Mouse (Mus musculus) liver, embryonic 11.5 days (tissue): ENCODE data around the gene Tmem108. TPM values are rescaled to one million over a fixed set of nuclear protein-coding genes. Genes with fewer than 3 reads are reported as not detected.

Experiments used
- ATAC-seq: fragments of 200-750 bp; cut with Nextera tagmentation; replicated peaks from 2 replicates; pipeline ENCODE4 v1.8.0; 2017; ENCODE audit warnings: moderate number of reproducible peaks, mild to moderate bottlenecking, moderate TSS enrichment, moderate library complexity; ENCODE audit not compliant: low FRiP score
- DNase-seq: peaks from one replicate; pipeline ENCODE4 v3.0.0-alpha.2; 2017; ENCODE audit warnings: low spot score
- H3K27ac ChIP-seq: fragments of 300-500 bp; sonication (generic); 2 replicates; pipeline ENCODE4 v1.5.1; 2014; ENCODE audit warnings: mild to moderate bottlenecking, low read depth, low read length, control low read depth
- H3K27me3 ChIP-seq: fragments of 300-500 bp; sonication (generic); replicated peaks from 2 replicates; pipeline ENCODE4 v1.6.1; 2014; ENCODE audit warnings: low read length, mixed read lengths; ENCODE audit not compliant: control insufficient read depth, insufficient read depth
- H3K36me3 ChIP-seq: fragments of 300-500 bp; sonication (generic); 2 replicates; pipeline ENCODE4 v1.6.1; 2014; ENCODE audit warnings: mild to moderate bottlenecking, low read length, moderate library complexity, mixed read lengths; ENCODE audit not compliant: control insufficient read depth, insufficient read depth
- H3K4me1 ChIP-seq: fragments of 300-500 bp; sonication (generic); replicated peaks from 2 replicates; pipeline ENCODE4 v1.6.1; 2014; ENCODE audit warnings: low read length, mixed read lengths; ENCODE audit not compliant: control insufficient read depth, insufficient read depth
- H3K4me2 ChIP-seq: fragments of 300-500 bp; sonication (generic); 2 replicates; pipeline ENCODE4 v1.6.1; 2014; ENCODE audit warnings: mild to moderate bottlenecking, control low read depth, moderate library complexity
- H3K4me3 ChIP-seq: fragments of 300-500 bp; sonication (generic); 2 replicates; pipeline ENCODE4 v1.5.1; 2014; ENCODE audit warnings: low read depth, low read length, control low read depth
- H3K9ac ChIP-seq: fragments of 300-500 bp; sonication (generic); 2 replicates; pipeline ENCODE4 v1.6.1; 2014; ENCODE audit warnings: low read depth, low read length, control low read depth
- H3K9me3 ChIP-seq: fragments of 300-500 bp; sonication (generic); 2 replicates; pipeline ENCODE4 v1.6.1; 2016; ENCODE audit warnings: low read length, inconsistent platforms, mixed read lengths; ENCODE audit not compliant: control insufficient read depth
- WGBS: fragments of 180-500 bp; shearing (Covaris S2); extraction: QIAGEN DNeasy Blood & Tissue Kit; methylation state at CpG from one replicate; pipeline ENCODE4 v1.1.7; 2014; 5-methylcytosine and 5-hydroxymethylcytosine counted together
- polyA plus RNA-seq: library from polyadenylated mRNA; unstranded; fragments of >200 nt; fragmentation: Nextera tagmentation; extraction: Ambion mirVana; gene quantifications from 2 replicates; pipeline ENCODE4 v1.2.1, GENCODE M21; 2014

The Tmem108 gene
- polyA plus RNA-seq = 15.0 and 17.6 TPM in 2 replicates

GRCm38 (mm10) chr9:103761647-103762084, at the start of gene Tmem108:
TSS of gene Tmem108 (minus strand) at chr9:103761837.
- WGBS = under 1% methylated on average over 51 of the region's 51 CpGs
- peak; percentile 88 for ATAC-seq
- peak within 1 kb of the TSS; percentile 63 for H3K4me3 ChIP-seq
- no peak within 1 kb of the TSS; the same call in 1 of the 2 replicates for H3K27ac ChIP-seq
- no peaks in the 10 kb centered on the region for H3K36me3 ChIP-seq
- H3K4me1 ChIP-seq = peaks cover 3% of the 10 kb centered on the region; the same call in 1 of the 2 replicates
- H3K9me3 ChIP-seq = no peaks in the 10 kb centered on the region
- peak; percentile 81 for DNase-seq
- peaks cover 34% of the 10 kb centered on the region for H3K27me3 ChIP-seq
- peak within 1 kb of the TSS; percentile 31; the same call in 1 of the 2 replicates for H3K9ac ChIP-seq
- peak within 1 kb of the TSS; percentile 85 for H3K4me2 ChIP-seq

GRCm38 (mm10) chr9:103789029-103789428, 27.4 kb upstream of the Tmem108 start:
- ATAC-seq = no peak
- H3K4me2 ChIP-seq = no peak overlapping the region
- WGBS = 61% methylated on average over 1 of the region's 1 CpGs

GRCm38 (mm10) chr9:103784156-103784555, 22.5 kb upstream of the Tmem108 start:
- H3K4me3 ChIP-seq = no peak overlapping the region
- 88% methylated on average over 4 of the region's 4 CpGs for WGBS
- no peaks in the 10 kb centered on the region for H3K36me3 ChIP-seq
- no peak overlapping the region for H3K4me2 ChIP-seq
- ATAC-seq = no peak
- no peak overlapping the region for H3K27ac ChIP-seq
- no peak for DNase-seq
- no peak overlapping the region for H3K9ac ChIP-seq
- H3K9me3 ChIP-seq = no peaks in the 10 kb centered on the region
- H3K4me1 ChIP-seq = no peaks in the 10 kb centered on the region
- H3K27me3 ChIP-seq = no peaks in the 10 kb centered on the region

More at GRCm38 (mm10) chr9:103789029-103789428, 27.4 kb upstream of the Tmem108 start:
- H3K4me3 ChIP-seq = no peak overlapping the region
- no peak overlapping the region for H3K9ac ChIP-seq
- DNase-seq = no peak
- H3K27ac ChIP-seq = no peak overlapping the region
- H3K9me3 ChIP-seq = no peaks in the 10 kb centered on the region
- no peaks in the 10 kb centered on the region for H3K4me1 ChIP-seq
- no peaks in the 10 kb centered on the region for H3K27me3 ChIP-seq
- H3K36me3 ChIP-seq = no peaks in the 10 kb centered on the region

GRCm38 (mm10) chr9:103783276-103783675, 21.6 kb upstream of the Tmem108 start:
- ATAC-seq (no peak), DNase-seq (no peak)
- no peak overlapping the region for H3K9ac ChIP-seq
- 83% methylated on average over 16 of the region's 16 CpGs for WGBS
- no peak overlapping the region for H3K4me3 ChIP-seq
- H3K4me1 ChIP-seq = no peaks in the 10 kb centered on the region
- no peaks in the 10 kb centered on the region for H3K36me3 ChIP-seq
- no peak overlapping the region for H3K4me2 ChIP-seq
- H3K9me3 ChIP-seq = no peaks in the 10 kb centered on the region
- no peaks in the 10 kb centered on the region for H3K27me3 ChIP-seq
- H3K27ac ChIP-seq = no peak overlapping the region

GRCm38 (mm10) chr9:103782306-103782705, 20.7 kb upstream of the Tmem108 start:
- Histone ChIP-seq H3K9ac (no peak overlapping the region), H3K27ac (no peak overlapping the region), H3K4me2 (no peak overlapping the region), H3K4me3 (no peak overlapping the region), H3K4me1 (no peaks in the 10 kb centered on the region), H3K27me3 (no peaks in the 10 kb centered on the region), H3K9me3 (no peaks in the 10 kb centered on the region), H3K36me3 (no peaks in the 10 kb centered on the region)
- 63% methylated on average over 7 of the region's 7 CpGs for WGBS
- DNase-seq (no peak), ATAC-seq (no peak)

- H3K4me2 ChIP-seq = no peak overlapping the region
- no peaks in the 10 kb centered on the region for H3K27me3 ChIP-seq
- 72% methylated on average over 7 of the region's 7 CpGs for WGBS
Measured at GRCm38 (mm10) chr9:103781407-103781806, 19.8 kb upstream of the Tmem108 start.

GRCm38 (mm10) chr9:103780598-103780997, 19.0 kb upstream of the Tmem108 start:
- Histone ChIP-seq H3K4me2 (no peak overlapping the region), H3K4me3 (no peak overlapping the region), H3K4me1 (no peaks in the 10 kb centered on the region), H3K27ac (no peak overlapping the region), H3K27me3 (no peaks in the 10 kb centered on the region), H3K9ac (no peak overlapping the region), H3K36me3 (no peaks in the 10 kb centered on the region), H3K9me3 (no peaks in the 10 kb centered on the region)
- no peak for DNase-seq
- no peak for ATAC-seq
- WGBS = 75% methylated on average over 4 of the region's 4 CpGs

More at GRCm38 (mm10) chr9:103781407-103781806, 19.8 kb upstream of the Tmem108 start:
- ATAC-seq (no peak), DNase-seq (no peak)
- Histone ChIP-seq H3K4me3 (no peak overlapping the region), H3K9me3 (no peaks in the 10 kb centered on the region), H3K36me3 (no peaks in the 10 kb centered on the region), H3K27ac (no peak overlapping the region), H3K9ac (no peak overlapping the region), H3K4me1 (no peaks in the 10 kb centered on the region)

GRCm38 (mm10) chr9:103778185-103778584, 16.5 kb upstream of the Tmem108 start:
- H3K9me3 ChIP-seq = no peaks in the 10 kb centered on the region
- no peak overlapping the region for H3K27ac ChIP-seq
- no peak for DNase-seq
- no peak overlapping the region for H3K4me2 ChIP-seq
- no peaks in the 10 kb centered on the region for H3K27me3 ChIP-seq
- H3K36me3 ChIP-seq = no peaks in the 10 kb centered on the region
- no peak overlapping the region for H3K4me3 ChIP-seq
- ATAC-seq = no peak
- H3K9ac ChIP-seq = no peak overlapping the region
- H3K4me1 ChIP-seq = no peaks in the 10 kb centered on the region
- WGBS = 34% methylated on average over 1 of the region's 1 CpGs

- ATAC-seq = peak; percentile 22; the same call in 1 of the 2 replicates
Measured at GRCm38 (mm10) chr9:103761151-103761571, 476 bp downstream of the Tmem108 start.

More at GRCm38 (mm10) chr9:103761151-103761571, 476 bp downstream of the Tmem108 start:
- H3K36me3 ChIP-seq = no peaks in the 10 kb centered on the region
- 2% methylated on average over 30 of the region's 30 CpGs for WGBS
- peaks cover 34% of the 10 kb centered on the region for H3K27me3 ChIP-seq
- peaks cover 3% of the 10 kb centered on the region; the same call in 1 of the 2 replicates for H3K4me1 ChIP-seq
- DNase-seq = no peak
- H3K9ac ChIP-seq = peak overlapping the region; percentile 31; the same call in 1 of the 2 replicates
- H3K4me3 ChIP-seq = peak overlapping the region; percentile 63
- H3K9me3 ChIP-seq = no peaks in the 10 kb centered on the region
- H3K4me2 ChIP-seq = peak overlapping the region; percentile 85
- no peak overlapping the region; the same call in 1 of the 2 replicates for H3K27ac ChIP-seq
